Mouse (Mus musculus): ENCODE data around the gene Trmt6. TPM values are rescaled to one million over a fixed set of nuclear protein-coding genes. Genes with fewer than 3 reads are reported as not detected.
A peak's percentile ranks its signal among the peaks of the same experiment; 100 is the strongest.

Gene Trmt6
- polyA plus RNA-seq, 1 experiment = 22.8 TPM

DNA sequence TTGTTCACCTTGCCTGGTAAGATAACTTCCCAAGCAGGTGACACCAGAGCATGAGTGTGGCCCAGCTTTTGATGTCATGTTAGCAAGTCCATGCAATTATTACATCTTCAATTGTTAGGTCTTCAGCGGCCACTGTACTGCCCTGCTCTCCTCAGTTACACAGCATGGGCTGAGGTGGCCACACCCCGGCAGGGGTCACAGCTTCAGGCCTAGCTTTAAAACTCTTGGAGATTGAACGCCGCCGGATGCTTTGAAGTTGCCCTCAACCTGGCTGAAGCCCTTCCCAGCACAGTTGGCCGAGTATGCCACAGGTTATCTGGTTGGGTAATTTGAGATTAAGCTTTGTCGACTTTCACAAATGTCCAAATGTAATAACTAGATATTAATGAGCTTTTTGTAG is 31.7 kb upstream of the Trmt6 start:
- no peak overlapping the region for H3K27ac ChIP-seq (ENCODE audit: control insufficient read depth, insufficient read depth, low read depth, low read length, poor library complexity)
- peak overlapping the region; percentile 83 for H3K4me3 ChIP-seq (replicated peaks; ENCODE audit: control insufficient read depth, low read depth, low read length)
- H3K4me1 ChIP-seq (ENCODE audit: control insufficient read depth, insufficient read depth, low read length) = peaks cover 3% of the 10 kb centered on the region
- WGBS = 52% methylated on average over 7 of the region's 7 CpGs
- TF ChIP-seq POLR2A (IDR thresholded peaks at IDR 0.05; ENCODE audit: borderline replicate concordance, control insufficient read depth, low read depth, low read length) = no peak
- TF ChIP-seq CTCF (IDR thresholded peaks at IDR 0.05; ENCODE audit: control insufficient read depth, insufficient read depth, low read length) = no peak

DNA sequence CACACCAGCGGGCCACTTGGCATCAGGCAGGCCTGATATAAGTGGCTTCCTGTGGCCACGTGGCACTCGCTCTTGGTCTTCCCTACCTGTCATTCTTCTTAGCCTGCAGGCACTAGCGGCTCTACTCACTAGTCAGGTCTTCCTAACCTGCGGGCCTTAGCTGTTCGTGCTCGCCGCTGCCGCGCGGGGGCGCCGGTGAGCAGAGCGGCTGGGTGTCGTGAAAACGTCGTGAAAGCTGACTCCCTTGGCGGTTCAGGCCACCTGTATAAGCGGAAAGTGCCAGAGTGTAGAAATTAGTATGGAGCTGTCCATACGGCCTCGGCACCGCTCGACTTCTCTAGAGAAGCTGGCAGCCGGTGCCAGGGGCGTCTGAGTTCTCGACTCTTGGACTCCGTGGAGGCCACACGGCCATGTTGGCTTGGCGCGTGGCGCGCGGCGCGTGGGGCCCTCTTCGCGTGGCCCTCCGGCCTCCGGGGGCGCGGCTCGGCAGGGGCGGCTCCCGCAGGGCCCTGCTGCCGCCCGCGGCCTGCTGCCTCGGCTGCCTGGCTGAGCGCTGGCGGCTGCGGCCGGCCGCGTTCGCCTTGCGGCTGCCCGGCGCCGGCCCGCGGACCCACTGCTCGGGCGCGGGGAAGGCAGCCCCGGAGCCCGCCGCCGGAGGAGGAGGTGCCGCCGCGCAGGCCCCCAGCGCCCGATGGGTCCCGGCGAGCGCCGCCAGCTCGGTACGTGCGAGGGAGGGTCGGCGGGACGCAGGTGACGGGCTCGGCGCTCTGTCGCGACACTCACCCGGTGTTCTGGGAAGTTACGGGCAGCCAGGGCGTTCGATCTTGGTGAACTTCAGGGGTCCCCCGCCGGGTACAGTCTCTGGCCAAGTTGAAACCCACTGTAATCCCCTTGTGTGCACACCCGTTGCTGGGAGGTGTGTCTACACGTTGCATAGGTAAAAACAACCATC is 30.8 kb upstream of the Trmt6 start, which contains the start of gene Crls1:
TSS of gene Crls1 (plus strand) at position 260 of the 952 bp plus-strand sequence.
- TF ChIP-seq POLR2A (IDR thresholded peaks at IDR 0.05; ENCODE audit: borderline replicate concordance, control insufficient read depth, low read depth, low read length) (peak; percentile 63; the same call in 1 of the 2 replicates), CTCF (IDR thresholded peaks at IDR 0.05; ENCODE audit: control insufficient read depth, insufficient read depth, low read length) (peak; percentile 97)
- peak within 1 kb of the TSS; percentile 64 for H3K27ac ChIP-seq (ENCODE audit: control insufficient read depth, insufficient read depth, low read depth, low read length, poor library complexity)
- WGBS = under 1% methylated on average over 96 of the region's 96 CpGs
- peaks cover 3% of the 10 kb centered on the region for H3K4me1 ChIP-seq (ENCODE audit: control insufficient read depth, insufficient read depth, low read length)
- peak within 1 kb of the TSS; percentile 83 for H3K4me3 ChIP-seq (replicated peaks; ENCODE audit: control insufficient read depth, low read depth, low read length)

DNA sequence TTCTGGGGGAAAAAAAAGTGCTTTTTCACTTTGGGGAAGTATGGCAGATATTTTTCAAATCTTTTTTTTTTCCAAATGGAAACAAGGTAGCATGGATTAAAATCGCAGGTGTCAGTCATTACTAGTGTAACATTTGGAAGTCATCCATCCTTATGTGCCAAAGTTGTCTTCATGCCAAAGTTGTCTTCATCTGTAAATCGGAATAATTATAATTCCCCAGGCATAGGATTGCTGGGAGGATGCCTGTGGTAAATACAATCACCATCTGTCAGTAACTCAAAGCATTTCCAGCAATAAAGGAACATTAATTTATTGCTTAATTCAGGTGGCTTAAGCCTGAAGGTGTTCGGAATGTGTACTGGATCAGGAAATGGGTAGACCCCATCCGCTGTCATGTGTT is 25.2 kb upstream of the Trmt6 start:
- no peak for TF ChIP-seq POLR2A (IDR thresholded peaks at IDR 0.05; ENCODE audit: borderline replicate concordance, control insufficient read depth, low read depth, low read length)
- no peak for TF ChIP-seq CTCF (IDR thresholded peaks at IDR 0.05; ENCODE audit: control insufficient read depth, insufficient read depth, low read length)
- Histone ChIP-seq H3K4me3 (replicated peaks; ENCODE audit: control insufficient read depth, low read depth, low read length) (no peak overlapping the region), H3K27ac (ENCODE audit: control insufficient read depth, insufficient read depth, low read depth, low read length, poor library complexity) (no peak overlapping the region), H3K4me1 (ENCODE audit: control insufficient read depth, insufficient read depth, low read length) (no peaks in the 10 kb centered on the region)
- WGBS = 89% methylated on average over 4 of the region's 4 CpGs

DNA sequence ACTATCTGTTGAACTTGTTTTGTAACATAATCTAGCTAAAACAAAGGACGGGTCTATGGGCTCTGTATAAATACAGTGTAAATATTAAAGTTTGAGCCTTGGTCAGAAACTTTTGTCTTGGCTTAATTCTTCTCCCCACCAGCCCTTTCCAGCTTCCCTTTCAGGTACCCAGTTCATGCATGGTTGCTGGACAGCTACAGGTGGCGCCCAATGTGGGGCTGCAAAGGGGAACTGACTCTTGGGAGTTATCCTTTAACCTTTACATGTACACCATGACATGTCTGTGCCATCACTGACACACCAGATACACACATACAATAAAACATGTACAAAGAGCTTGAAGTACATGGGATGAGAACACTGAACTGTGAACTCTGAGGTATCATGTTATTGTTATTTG is 12.9 kb downstream of the Trmt6 start:
- H3K4me3 ChIP-seq (replicated peaks; ENCODE audit: control insufficient read depth, low read depth, low read length) = no peak overlapping the region
- TF ChIP-seq POLR2A (IDR thresholded peaks at IDR 0.05; ENCODE audit: borderline replicate concordance, control insufficient read depth, low read depth, low read length) (no peak), CTCF (IDR thresholded peaks at IDR 0.05; ENCODE audit: control insufficient read depth, insufficient read depth, low read length) (no peak)
- no peaks in the 10 kb centered on the region for H3K4me1 ChIP-seq (ENCODE audit: control insufficient read depth, insufficient read depth, low read length)
- no peak overlapping the region for H3K27ac ChIP-seq (ENCODE audit: control insufficient read depth, insufficient read depth, low read depth, low read length, poor library complexity)
- WGBS = 86% methylated on average over 2 of the region's 2 CpGs

DNA sequence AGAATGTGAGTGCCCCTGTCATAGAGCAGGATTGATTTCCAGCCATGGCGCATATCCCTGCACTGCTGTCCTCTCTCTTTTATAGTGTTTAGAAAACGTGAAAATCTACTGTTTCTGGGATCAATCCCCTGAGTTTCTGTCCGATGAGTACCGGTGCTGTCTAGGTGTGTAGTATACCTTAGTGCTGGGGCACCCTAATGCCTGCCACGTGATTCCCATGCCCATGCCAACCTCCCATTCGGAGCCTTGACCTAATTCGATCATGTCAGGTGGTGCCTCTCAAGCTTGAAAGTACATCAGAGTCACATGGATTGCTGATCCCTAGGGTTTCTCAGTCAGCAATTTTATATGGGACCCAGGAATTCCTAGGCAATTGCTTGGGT is 21.7 kb downstream of the Trmt6 start:
- H3K4me3 ChIP-seq (replicated peaks; ENCODE audit: control insufficient read depth, low read depth, low read length) = no peak overlapping the region
- no peak for TF ChIP-seq CTCF (IDR thresholded peaks at IDR 0.05; ENCODE audit: control insufficient read depth, insufficient read depth, low read length)
- no peak for TF ChIP-seq POLR2A (IDR thresholded peaks at IDR 0.05; ENCODE audit: borderline replicate concordance, control insufficient read depth, low read depth, low read length)
- H3K4me1 ChIP-seq (ENCODE audit: control insufficient read depth, insufficient read depth, low read length) = no peaks in the 10 kb centered on the region
- H3K27ac ChIP-seq (ENCODE audit: control insufficient read depth, insufficient read depth, low read depth, low read length, poor library complexity) = no peak overlapping the region
- WGBS = 77% methylated on average over 7 of the region's 7 CpGs

DNA sequence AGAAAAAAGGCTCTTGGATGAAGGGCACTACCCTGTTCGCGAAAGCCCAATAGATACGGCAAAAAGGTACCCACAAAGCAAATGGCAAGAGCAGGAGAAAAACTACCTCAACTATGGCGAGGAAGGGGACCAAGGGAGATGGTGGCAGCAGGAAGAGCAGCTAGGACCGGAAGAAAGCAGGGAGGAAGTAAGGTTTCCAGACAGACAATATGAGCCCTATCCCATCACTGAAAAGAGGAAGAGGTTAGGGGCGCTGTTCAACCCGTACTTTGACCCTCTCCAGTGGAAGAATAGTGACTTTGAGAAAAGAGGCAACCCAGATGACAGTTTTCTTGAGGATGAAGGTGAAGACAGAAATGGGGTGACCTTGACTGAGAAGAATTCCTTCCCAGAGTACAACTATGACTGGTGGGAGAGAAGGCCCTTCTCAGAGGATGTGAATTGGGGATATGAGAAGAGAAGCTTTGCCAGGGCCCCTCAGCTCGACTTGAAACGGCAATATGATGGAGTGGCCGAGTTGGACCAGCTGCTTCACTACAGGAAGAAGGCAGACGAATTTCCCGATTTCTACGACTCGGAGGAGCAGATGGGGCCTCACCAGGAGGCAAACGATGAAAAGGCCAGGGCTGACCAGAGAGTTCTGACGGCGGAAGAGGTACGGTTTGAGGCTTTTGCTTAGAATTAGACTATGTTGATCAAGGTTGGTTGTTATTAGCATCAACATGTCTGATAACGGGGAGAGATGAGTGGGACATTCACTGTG is 22.2 kb downstream of the Trmt6 start:
- no peak overlapping the region for H3K4me3 ChIP-seq (replicated peaks; ENCODE audit: control insufficient read depth, low read depth, low read length)
- no peak overlapping the region for H3K27ac ChIP-seq (ENCODE audit: control insufficient read depth, insufficient read depth, low read depth, low read length, poor library complexity)
- no peak for TF ChIP-seq POLR2A (IDR thresholded peaks at IDR 0.05; ENCODE audit: borderline replicate concordance, control insufficient read depth, low read depth, low read length)
- no peak for TF ChIP-seq CTCF (IDR thresholded peaks at IDR 0.05; ENCODE audit: control insufficient read depth, insufficient read depth, low read length)
- no peaks in the 10 kb centered on the region for H3K4me1 ChIP-seq (ENCODE audit: control insufficient read depth, insufficient read depth, low read length)
- whole genome bisulfite sequencing = 71% methylated on average over 19 of the region's 19 CpGs

DNA sequence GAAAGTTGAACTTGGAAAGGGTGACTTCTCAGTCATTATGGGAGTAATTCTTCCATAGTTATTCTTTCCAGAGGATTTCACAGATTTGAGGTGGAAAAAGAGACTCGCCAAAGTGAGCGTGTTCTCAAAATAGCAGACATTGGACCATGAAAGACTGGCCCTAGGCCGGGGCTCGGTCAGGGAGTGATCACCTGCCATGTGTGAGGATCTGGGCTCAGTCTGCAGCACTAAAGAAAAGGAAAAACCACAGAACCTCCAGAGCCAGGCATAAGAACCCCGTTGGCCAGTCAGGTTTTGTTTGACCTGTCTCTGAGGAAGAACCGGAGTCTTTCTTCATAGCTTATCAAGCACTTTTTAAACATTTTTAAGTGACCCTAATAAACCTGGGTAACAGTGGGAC is 31.8 kb downstream of the Trmt6 start:
- Histone ChIP-seq H3K4me3 (replicated peaks; ENCODE audit: control insufficient read depth, low read depth, low read length) (no peak overlapping the region), H3K27ac (ENCODE audit: control insufficient read depth, insufficient read depth, low read depth, low read length, poor library complexity) (no peak overlapping the region), H3K4me1 (ENCODE audit: control insufficient read depth, insufficient read depth, low read length) (no peaks in the 10 kb centered on the region)
- WGBS = 80% methylated on average over 6 of the region's 6 CpGs
- TF ChIP-seq CTCF (IDR thresholded peaks at IDR 0.05; ENCODE audit: control insufficient read depth, insufficient read depth, low read length) (no peak), POLR2A (IDR thresholded peaks at IDR 0.05; ENCODE audit: borderline replicate concordance, control insufficient read depth, low read depth, low read length) (no peak)

DNA sequence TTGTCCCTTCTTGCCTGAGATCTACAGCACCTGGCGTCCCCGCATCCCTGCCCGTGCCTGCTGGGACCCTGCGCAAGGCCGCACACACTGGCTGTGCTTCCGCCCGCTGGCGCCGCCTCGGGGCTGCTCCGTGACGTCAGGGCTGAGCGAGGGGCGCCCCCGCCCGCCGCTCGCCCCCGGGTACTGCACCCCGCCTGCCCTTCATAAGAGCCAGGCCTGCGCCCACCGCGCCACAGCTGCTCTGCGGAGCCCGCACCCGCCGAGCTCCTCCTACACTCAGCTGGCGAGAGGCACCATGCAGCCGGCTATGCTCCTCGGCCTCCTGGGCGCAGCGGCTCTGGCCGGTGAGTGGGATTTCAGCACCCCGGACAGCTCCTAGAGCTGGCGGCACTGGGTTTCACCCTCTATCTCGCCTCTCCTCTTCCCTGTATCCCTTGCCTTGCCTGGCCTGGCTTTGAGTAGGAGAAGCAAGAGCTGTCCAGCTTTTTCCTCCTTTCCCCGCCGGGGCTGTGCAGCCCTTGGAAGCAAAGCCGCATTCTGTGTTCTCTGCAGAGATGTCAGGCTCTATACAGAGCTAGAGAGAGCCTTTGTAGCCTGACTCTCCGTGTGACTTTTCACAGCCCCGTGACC is 34.3 kb downstream of the Trmt6 start:
- no peak overlapping the region; the same call in 1 of the 2 replicates for H3K27ac ChIP-seq (ENCODE audit: control insufficient read depth, insufficient read depth, low read depth, low read length, poor library complexity)
- WGBS = 2% methylated on average over 39 of the region's 41 CpGs
- TF ChIP-seq POLR2A (IDR thresholded peaks at IDR 0.05; ENCODE audit: borderline replicate concordance, control insufficient read depth, low read depth, low read length) (no peak), CTCF (IDR thresholded peaks at IDR 0.05; ENCODE audit: control insufficient read depth, insufficient read depth, low read length) (no peak)
- H3K4me3 ChIP-seq (replicated peaks; ENCODE audit: control insufficient read depth, low read depth, low read length) = no peak overlapping the region
- H3K4me1 ChIP-seq (ENCODE audit: control insufficient read depth, insufficient read depth, low read length) = no peaks in the 10 kb centered on the region

Measured in bone marrow, adult 2 months (tissue).